Mouse (Mus musculus) C2C12 (cell line): ENCODE measurements around the gene Naaladl2.

Source experiments
- CEBPB ChIP-seq: IDR thresholded peaks from one replicate; pipeline ENCODE4 v1.6.1; 2011; ENCODE audit warnings: low read depth, mild to moderate bottlenecking, control low read depth, moderate library complexity
- CTCF ChIP-seq: IDR thresholded peaks from one replicate; pipeline ENCODE4 v1.5.1; 2011; ENCODE audit not compliant: control insufficient read depth, insufficient read depth, insufficient read length
- MAX ChIP-seq: IDR thresholded peaks from one replicate; pipeline ENCODE4 v1.6.1; 2011; ENCODE audit warnings: mild to moderate bottlenecking, control low read depth
- MYOD1 ChIP-seq: IDR thresholded peaks from one replicate; pipeline ENCODE4 v1.6.1; 2011; ENCODE audit warnings: low read depth; ENCODE audit not compliant: control insufficient read depth, insufficient read length
- USF1 ChIP-seq: IDR thresholded peaks from one replicate; pipeline ENCODE4 v1.6.1; 2011; ENCODE audit warnings: low read depth, mild to moderate bottlenecking, control low read depth, moderate library complexity

DNA sequence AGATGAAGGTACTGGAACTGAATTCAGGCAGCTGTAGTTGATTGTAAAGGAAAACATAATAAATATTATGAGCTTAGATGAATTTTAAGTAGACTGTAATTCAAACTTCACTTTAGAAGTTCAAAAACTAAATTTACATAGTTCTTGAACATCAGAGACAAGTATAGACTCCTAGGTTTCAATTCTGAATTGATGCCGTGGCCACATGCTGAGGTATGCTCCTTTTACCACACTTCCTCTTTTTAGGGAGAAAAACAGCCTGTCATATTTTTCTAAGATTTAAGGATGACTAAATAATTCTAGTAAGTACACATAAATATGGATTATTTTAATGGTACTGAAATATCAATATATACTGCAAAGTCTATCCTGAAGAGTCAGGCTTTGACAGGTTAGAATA, 1142.3 kb downstream of the Naaladl2 start:
- no peak for TF ChIP-seq CTCF
- TF ChIP-seq MAX: no peak
- no peak for TF ChIP-seq MYOD1
- no peak for TF ChIP-seq USF1
- TF ChIP-seq CEBPB: no peak
